Mouse (Mus musculus): Measurements from ENCODE around the gene Rnase9. TPM values are rescaled to one million over a fixed set of nuclear protein-coding genes. Genes with fewer than 3 reads are reported as not detected.

Rnase9 gene
- polyA plus RNA-seq, 1 experiment = not detected

- TF ChIP-seq GATA1 (IDR thresholded peaks at IDR 0.05; ENCODE audit: low read length) (no peak), TAL1 (IDR thresholded peaks at IDR 0.05; ENCODE audit: low read length) (no peak)
- H3K9me3 ChIP-seq (ENCODE audit: control insufficient read depth, low read length) = no peaks in the 10 kb centered on the region
- H3K4me1 ChIP-seq (ENCODE audit: control insufficient read depth) = peaks cover 3% of the 10 kb centered on the region
- no peaks in the 10 kb centered on the region for H3K36me3 ChIP-seq (ENCODE audit: control insufficient read depth)
- H3K27me3 ChIP-seq (ENCODE audit: control insufficient read depth) = no peaks in the 10 kb centered on the region
- no peak overlapping the region for H3K4me3 ChIP-seq (replicated peaks)
Measured at GRCm38 (mm10) chr14:51054243-51055237, 12.9 kb upstream of the Rnase9 start.

GRCm38 (mm10) chr14:51053176-51053575, 11.5 kb upstream of the Rnase9 start:
- Histone ChIP-seq H3K4me3 (replicated peaks) (no peak overlapping the region), H3K4me1 (ENCODE audit: control insufficient read depth) (peaks cover 3% of the 10 kb centered on the region), H3K9me3 (ENCODE audit: control insufficient read depth, low read length) (no peaks in the 10 kb centered on the region), H3K27me3 (ENCODE audit: control insufficient read depth) (no peaks in the 10 kb centered on the region), H3K36me3 (ENCODE audit: control insufficient read depth) (no peaks in the 10 kb centered on the region)
- TF ChIP-seq TAL1 (IDR thresholded peaks at IDR 0.05; ENCODE audit: low read length) (no peak), GATA1 (IDR thresholded peaks at IDR 0.05; ENCODE audit: low read length) (no peak)

- H3K36me3 ChIP-seq (ENCODE audit: control insufficient read depth) = no peaks in the 10 kb centered on the region
- no peaks in the 10 kb centered on the region for H3K4me1 ChIP-seq (ENCODE audit: control insufficient read depth)
- TF ChIP-seq TAL1 (IDR thresholded peaks at IDR 0.05; ENCODE audit: low read length) = no peak
Measured at GRCm38 (mm10) chr14:51051941-51052340, 10.3 kb upstream of the Rnase9 start.

GRCm38 (mm10) chr14:51050063-51050462, 8.4 kb upstream of the Rnase9 start, which contains the start of gene Rnase11:
Rnase11 (minus strand) TSS chr14:51050163.
- TF ChIP-seq GATA1 (IDR thresholded peaks at IDR 0.05; ENCODE audit: low read length) (no peak), TAL1 (IDR thresholded peaks at IDR 0.05; ENCODE audit: low read length) (no peak)
- Histone ChIP-seq H3K9me3 (ENCODE audit: control insufficient read depth, low read length) (no peaks in the 10 kb centered on the region), H3K27me3 (ENCODE audit: control insufficient read depth) (no peaks in the 10 kb centered on the region), H3K36me3 (ENCODE audit: control insufficient read depth) (no peaks in the 10 kb centered on the region), H3K4me3 (replicated peaks) (no peak within 1 kb of the TSS), H3K4me1 (ENCODE audit: control insufficient read depth) (no peaks in the 10 kb centered on the region)

More at GRCm38 (mm10) chr14:51051941-51052340, 10.3 kb upstream of the Rnase9 start:
- no peaks in the 10 kb centered on the region for H3K9me3 ChIP-seq (ENCODE audit: control insufficient read depth, low read length)
- no peaks in the 10 kb centered on the region for H3K27me3 ChIP-seq (ENCODE audit: control insufficient read depth)
- no peak overlapping the region for H3K4me3 ChIP-seq (replicated peaks)

GRCm38 (mm10) chr14:51047846-51048245, 6.2 kb upstream of the Rnase9 start:
- Histone ChIP-seq H3K4me3 (replicated peaks) (no peak overlapping the region), H3K9me3 (ENCODE audit: control insufficient read depth, low read length) (no peaks in the 10 kb centered on the region), H3K4me1 (ENCODE audit: control insufficient read depth) (no peaks in the 10 kb centered on the region), H3K27me3 (ENCODE audit: control insufficient read depth) (no peaks in the 10 kb centered on the region), H3K36me3 (ENCODE audit: control insufficient read depth) (no peaks in the 10 kb centered on the region)
- TF ChIP-seq GATA1 (IDR thresholded peaks at IDR 0.05; ENCODE audit: low read length) (no peak), TAL1 (IDR thresholded peaks at IDR 0.05; ENCODE audit: low read length) (no peak)

GRCm38 (mm10) chr14:51036214-51036613, 5.5 kb downstream of the Rnase9 start:
- Histone ChIP-seq H3K4me3 (replicated peaks) (no peak overlapping the region), H3K4me1 (ENCODE audit: control insufficient read depth) (no peaks in the 10 kb centered on the region), H3K36me3 (ENCODE audit: control insufficient read depth) (no peaks in the 10 kb centered on the region), H3K27me3 (ENCODE audit: control insufficient read depth) (no peaks in the 10 kb centered on the region), H3K9me3 (ENCODE audit: control insufficient read depth, low read length) (no peaks in the 10 kb centered on the region)
- TF ChIP-seq TAL1 (IDR thresholded peaks at IDR 0.05; ENCODE audit: low read length) (no peak), GATA1 (IDR thresholded peaks at IDR 0.05; ENCODE audit: low read length) (no peak)

GRCm38 (mm10) chr14:51035206-51035605, 6.5 kb downstream of the Rnase9 start:
- Histone ChIP-seq H3K27me3 (ENCODE audit: control insufficient read depth) (no peaks in the 10 kb centered on the region), H3K4me1 (ENCODE audit: control insufficient read depth) (no peaks in the 10 kb centered on the region), H3K9me3 (ENCODE audit: control insufficient read depth, low read length) (no peaks in the 10 kb centered on the region), H3K36me3 (ENCODE audit: control insufficient read depth) (no peaks in the 10 kb centered on the region), H3K4me3 (replicated peaks) (no peak overlapping the region)
- no peak for TF ChIP-seq GATA1 (IDR thresholded peaks at IDR 0.05; ENCODE audit: low read length)
- no peak for TF ChIP-seq TAL1 (IDR thresholded peaks at IDR 0.05; ENCODE audit: low read length)

- H3K27me3 ChIP-seq (ENCODE audit: control insufficient read depth) = no peaks in the 10 kb centered on the region
- H3K9me3 ChIP-seq (ENCODE audit: control insufficient read depth, low read length) = no peaks in the 10 kb centered on the region
- no peak for TF ChIP-seq TAL1 (IDR thresholded peaks at IDR 0.05; ENCODE audit: low read length)
- TF ChIP-seq GATA1 (IDR thresholded peaks at IDR 0.05; ENCODE audit: low read length) = no peak
- 0 out of 2 replicates have a peak, but pooled peaks cover 1% of the 10 kb centered on the region for H3K4me1 ChIP-seq (ENCODE audit: control insufficient read depth)
- H3K36me3 ChIP-seq (ENCODE audit: control insufficient read depth) = no peaks in the 10 kb centered on the region
- H3K4me3 ChIP-seq (replicated peaks) = no peak overlapping the region
Measured at GRCm38 (mm10) chr14:51027387-51028155, 14.1 kb downstream of the Rnase9 start.
